Mouse (Mus musculus): ENCODE measurements around the gene Ubap2l.
A peak's percentile ranks its signal among the peaks of the same experiment; 100 is the strongest.

Gene Ubap2l

GRCm38 (mm10) chr3:89966946-89967345 lies 85.5 kb downstream of the Ubap2l start:
- peak; percentile 65 for DNase-seq (ENCODE audit: low read depth)

GRCm38 (mm10) chr3:89965972-89966371 lies 86.5 kb downstream of the Ubap2l start:
- DNase-seq (ENCODE audit: low read depth) = no peak

GRCm38 (mm10) chr3:89965557-89965956 lies 86.9 kb downstream of the Ubap2l start:
- no peak for DNase-seq (ENCODE audit: low read depth)

- DNase-seq (ENCODE audit: low read depth) = peak; percentile 94
Measured at GRCm38 (mm10) chr3:89963926-89964739, 88.3 kb downstream of the Ubap2l start.

- DNase-seq (ENCODE audit: low read depth) = peak; percentile 90
Measured at GRCm38 (mm10) chr3:89963221-89963763, 89.1 kb downstream of the Ubap2l start, which contains the start of gene Atp8b2. Gene Atp8b2 (minus strand): TSS chr3:89963508.

GRCm38 (mm10) chr3:89962751-89963220 lies 89.6 kb downstream of the Ubap2l start:
- DNase-seq (ENCODE audit: low read depth) = no peak

GRCm38 (mm10) chr3:89962059-89962750 lies 90.2 kb downstream of the Ubap2l start:
- DNase-seq (ENCODE audit: low read depth) = peak; percentile 83

GRCm38 (mm10) chr3:89961436-89961835 lies 91.0 kb downstream of the Ubap2l start:
- DNase-seq (ENCODE audit: low read depth) = no peak

- DNase-seq (ENCODE audit: low read depth) = peak; percentile 95
Measured at GRCm38 (mm10) chr3:89960469-89960868, 92.0 kb downstream of the Ubap2l start.

- no peak for DNase-seq (ENCODE audit: low read depth)
Measured at GRCm38 (mm10) chr3:89959435-89959834, 93.0 kb downstream of the Ubap2l start.

- DNase-seq (ENCODE audit: low read depth) = no peak
Measured at GRCm38 (mm10) chr3:89957880-89958279, 94.5 kb downstream of the Ubap2l start.

GRCm38 (mm10) chr3:89956177-89956971 lies 96.1 kb downstream of the Ubap2l start:
- no peak for DNase-seq (ENCODE audit: low read depth)

GRCm38 (mm10) chr3:89953420-89953819 lies 99.0 kb downstream of the Ubap2l start:
- peak; percentile 93 for DNase-seq (ENCODE audit: low read depth)

All from NIH3T3 (cell line).